10 mouse cellular contexts compared by ENCODE assay signal in the genomic region with DNA sequence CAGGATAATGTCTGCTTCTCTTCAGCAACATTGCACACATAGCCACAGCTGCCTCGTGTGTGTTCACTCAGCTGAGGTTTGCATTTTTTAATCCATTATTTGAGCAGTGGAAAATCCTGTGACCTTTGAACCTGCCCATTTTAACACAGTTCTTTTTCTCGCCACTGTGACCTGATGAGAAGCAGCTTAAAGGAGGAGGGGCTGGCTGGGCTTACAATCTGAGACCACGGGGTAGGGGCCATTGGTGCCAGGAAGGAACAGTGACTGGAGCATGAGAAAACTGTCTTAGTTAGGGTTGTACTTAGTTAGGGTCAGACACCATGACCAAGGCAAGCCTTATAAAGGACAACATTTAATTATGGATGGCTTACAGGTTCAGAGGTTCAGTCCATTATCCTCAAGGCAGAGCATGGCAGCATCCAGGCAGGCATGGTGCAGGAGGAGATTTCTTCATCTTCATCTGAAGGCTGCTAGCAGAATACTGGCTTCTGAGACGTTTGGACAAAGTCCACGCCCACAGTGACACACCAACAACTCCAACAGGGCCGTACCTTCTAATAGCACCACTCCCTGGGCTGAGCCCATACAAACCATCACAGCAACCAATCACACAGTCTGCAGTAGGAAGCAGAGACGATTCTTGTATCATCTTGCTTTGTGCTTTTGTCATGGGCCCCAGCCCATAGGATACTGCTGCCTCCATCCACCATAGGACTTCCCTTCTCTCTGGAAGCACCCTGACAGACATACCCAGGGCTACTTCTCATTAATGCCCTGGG.
"Had no signal": no experiment of that assay in that cellular context is flagged by ENCODE, and none has a peak within 500 bp of the region (broad histone marks: within the 10 kb centered on the region; RNA-seq: fewer than 3 reads in every experiment).

No protein-coding gene starts in this region.

- DNase-seq: kidney, adult 2 months; kidney, postnatal 14 days; lung, embryonic 14.5 days; right cerebral cortex, postnatal 14 days; thymus, postnatal 4 days had no signal

- H3K27ac ChIP-seq: kidney, embryonic 15.5 days; limb, embryonic 15.5 days; liver, embryonic 12.5 days; neural tube, embryonic 12.5 days; stomach, embryonic 15.5 days had no signal

- H3K36me3 ChIP-seq: limb, embryonic 15.5 days; neural tube, embryonic 12.5 days had no signal

- ATAC-seq: liver, embryonic 12.5 days had no signal

- H3K27me3 ChIP-seq: kidney, embryonic 15.5 days; limb, embryonic 15.5 days; liver, embryonic 12.5 days; neural tube, embryonic 12.5 days; stomach, embryonic 15.5 days had no signal

- H3K4me1 ChIP-seq: limb, embryonic 15.5 days; liver, embryonic 12.5 days; neural tube, embryonic 12.5 days had no signal

- H3K4me3 ChIP-seq: kidney, embryonic 15.5 days; limb, embryonic 15.5 days; liver, embryonic 12.5 days; neural tube, embryonic 12.5 days; stomach, embryonic 15.5 days had no signal

- H3K9me3 ChIP-seq: kidney, embryonic 15.5 days; limb, embryonic 15.5 days; liver, embryonic 12.5 days; neural tube, embryonic 12.5 days; stomach, embryonic 15.5 days had no signal

- H3K9ac ChIP-seq: kidney, embryonic 15.5 days; limb, embryonic 15.5 days; liver, embryonic 12.5 days; lung, embryonic 14.5 days; neural tube, embryonic 12.5 days; stomach, embryonic 15.5 days had no signal

- H3K4me2 ChIP-seq: kidney, embryonic 15.5 days; limb, embryonic 15.5 days; liver, embryonic 12.5 days; lung, embryonic 14.5 days; neural tube, embryonic 12.5 days; stomach, embryonic 15.5 days had no signal
